Mouse (Mus musculus) ES-Bruce4 (cell line): ENCODE data around the gene Adh5. TPM values are rescaled to one million over a fixed set of nuclear protein-coding genes. Genes with fewer than 3 reads are reported as not detected.
"Not testable (repeated sequence)": the region's sequence is repeated elsewhere in the genome, so short reads cannot be mapped to it uniquely, and the experiment has no call there.

Experiments used
- H3K27ac ChIP-seq: 2 replicates; pipeline ENCODE4 v1.5.1; 2012; ENCODE audit warnings: low read length, inconsistent platforms; ENCODE audit not compliant: insufficient read depth
- H3K27me3 ChIP-seq: 2 replicates; pipeline ENCODE4 v1.6.1; 2012; ENCODE audit warnings: mild to moderate bottlenecking, low read length, inconsistent platforms; ENCODE audit not compliant: control insufficient read depth, poor library complexity, insufficient read depth, severe bottlenecking
- H3K36me3 ChIP-seq: 2 replicates; pipeline ENCODE4 v1.6.1; 2012; ENCODE audit warnings: inconsistent platforms, mild to moderate bottlenecking, low read length, moderate library complexity; ENCODE audit not compliant: control insufficient read depth, poor library complexity, insufficient read depth, severe bottlenecking
- H3K4me1 ChIP-seq: one replicate; pipeline ENCODE4 v1.8.1; 2011; ENCODE audit warnings: low read length; ENCODE audit not compliant: control insufficient read depth, insufficient read depth
- H3K4me3 ChIP-seq: 2 replicates; pipeline ENCODE4 v1.5.1; 2011; ENCODE audit warnings: low read depth, mild to moderate bottlenecking, low read length
- H3K9ac ChIP-seq: 2 replicates; pipeline ENCODE4 v1.6.1; 2012; ENCODE audit warnings: low read depth, mild to moderate bottlenecking, inconsistent platforms; ENCODE audit not compliant: poor library complexity, severe bottlenecking
- H3K9me3 ChIP-seq: replicated peaks from 2 replicates; pipeline ENCODE4 v1.6.1; 2012; ENCODE audit warnings: mild to moderate bottlenecking, low read length, inconsistent platforms; ENCODE audit not compliant: control insufficient read depth, poor library complexity, insufficient read depth, severe bottlenecking
- CTCF ChIP-seq: IDR thresholded peaks from one replicate; pipeline ENCODE4 v1.8.1; 2011; ENCODE audit warnings: low read depth, low read length
- EP300 ChIP-seq: IDR thresholded peaks from 2 replicates; pipeline ENCODE4 v1.6.1; 2011; ENCODE audit warnings: low read depth, low read length; ENCODE audit not compliant: insufficient read depth
- POLR2A ChIP-seq: IDR thresholded peaks from one replicate; pipeline ENCODE4 v1.8.1; 2011; ENCODE audit warnings: low read length; ENCODE audit not compliant: insufficient read depth
- polyA plus RNA-seq: library from polyadenylated mRNA; stranded (reverse); fragments of >200 nt; gene quantifications from 2 replicates; pipeline ENCODE4 v1.2.4, GENCODE M21; 2011; ENCODE audit warnings: low read depth; ENCODE audit not compliant: missing spikeins, insufficient read depth, insufficient read length

Adh5 gene
- polyA plus RNA-seq, 1 experiment: 242 TPM

DNA sequence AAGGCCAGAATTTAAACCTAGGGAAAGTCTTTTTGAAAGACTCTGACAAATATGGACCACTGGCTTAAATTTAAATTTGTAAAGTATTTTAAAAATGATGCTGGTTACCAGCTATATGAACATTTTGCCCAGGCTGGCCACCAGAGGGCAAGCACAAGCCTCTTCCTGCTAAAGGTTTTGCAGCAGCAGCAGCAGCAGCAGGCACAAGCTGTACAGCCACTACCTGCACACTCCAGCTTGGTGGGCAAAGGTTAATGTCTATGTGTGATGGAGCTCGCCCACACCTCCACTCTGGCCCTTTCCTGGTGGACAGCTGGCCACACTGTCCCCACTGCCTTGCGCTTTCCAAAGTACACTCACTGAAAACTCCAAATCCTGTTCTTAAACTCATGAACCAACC, 20.2 kb downstream of the Adh5 start:
- no peaks in the 10 kb centered on the region for H3K4me1 ChIP-seq
- H3K36me3 ChIP-seq: peaks cover 52% of the 10 kb centered on the region
- TF ChIP-seq CTCF (peak; percentile 32), EP300 (no peak), POLR2A (no peak)
- no peaks in the 10 kb centered on the region for H3K9me3 ChIP-seq
- no peak overlapping the region for H3K27ac ChIP-seq
- no peak overlapping the region for H3K4me3 ChIP-seq
- H3K27me3 ChIP-seq: no peaks in the 10 kb centered on the region
- H3K9ac ChIP-seq: no peak overlapping the region

DNA sequence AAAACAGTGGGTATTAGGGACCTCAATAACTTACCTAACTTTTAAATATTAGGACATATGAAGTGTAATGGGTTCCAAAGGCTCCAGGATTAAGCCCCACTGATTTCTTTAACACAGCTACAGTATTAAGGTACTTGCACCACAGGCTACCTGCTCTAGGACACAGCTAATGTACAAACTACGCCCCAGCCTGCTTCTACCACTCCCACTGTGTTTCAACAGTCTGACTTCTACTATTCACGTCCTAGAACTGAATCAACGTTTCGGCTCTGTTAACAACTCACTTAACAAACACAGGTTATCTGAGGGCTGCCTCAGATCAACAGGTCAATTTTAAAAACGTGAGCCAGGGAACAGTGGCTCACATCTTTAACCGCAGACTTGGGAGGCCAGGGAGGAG, 20.9 kb downstream of the Adh5 start:
- no peak overlapping the region for H3K4me3 ChIP-seq
- H3K27ac ChIP-seq: no peak overlapping the region
- TF ChIP-seq EP300 (no peak), CTCF (no peak), POLR2A (no peak)
- H3K9ac ChIP-seq: no peak overlapping the region
- no peaks in the 10 kb centered on the region for H3K27me3 ChIP-seq
- peaks cover 53% of the 10 kb centered on the region for H3K36me3 ChIP-seq
- H3K9me3 ChIP-seq: no peaks in the 10 kb centered on the region
- no peaks in the 10 kb centered on the region for H3K4me1 ChIP-seq

DNA sequence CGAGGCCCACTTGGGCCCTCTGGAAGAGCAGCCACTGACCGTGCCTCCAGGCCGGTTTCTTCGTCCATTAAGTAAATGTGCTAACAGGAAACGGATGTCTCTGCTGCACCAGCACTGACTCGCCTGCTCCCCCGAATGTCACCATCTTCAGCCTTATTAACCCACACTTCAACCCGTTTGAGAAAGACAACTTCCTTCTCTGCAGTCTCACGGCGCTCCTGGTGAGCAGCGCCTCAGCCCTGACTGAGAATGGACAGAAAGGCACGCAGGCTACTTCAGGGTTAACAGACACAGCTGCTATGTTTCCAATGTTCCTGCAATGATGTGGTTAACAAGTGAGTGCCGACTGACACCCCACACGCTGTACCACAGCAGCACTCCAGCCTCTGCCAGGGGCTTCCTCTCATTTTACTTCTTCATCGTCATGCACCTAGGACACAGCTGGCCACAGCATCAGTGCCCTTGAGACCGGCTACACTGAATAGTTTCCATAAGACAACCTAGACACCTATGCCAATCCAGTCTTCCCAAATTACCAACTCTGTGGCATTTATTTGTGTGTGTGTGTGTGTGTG, 21.8 kb downstream of the Adh5 start:
- Histone ChIP-seq H3K9me3 (no peaks in the 10 kb centered on the region), H3K4me3 (no peak overlapping the region), H3K9ac (no peak overlapping the region), H3K27ac (no peak overlapping the region), H3K27me3 (no peaks in the 10 kb centered on the region), H3K36me3 (peaks cover 50% of the 10 kb centered on the region), H3K4me1 (no peaks in the 10 kb centered on the region)
- TF ChIP-seq POLR2A (no peak), EP300 (no peak), CTCF (no peak)

DNA sequence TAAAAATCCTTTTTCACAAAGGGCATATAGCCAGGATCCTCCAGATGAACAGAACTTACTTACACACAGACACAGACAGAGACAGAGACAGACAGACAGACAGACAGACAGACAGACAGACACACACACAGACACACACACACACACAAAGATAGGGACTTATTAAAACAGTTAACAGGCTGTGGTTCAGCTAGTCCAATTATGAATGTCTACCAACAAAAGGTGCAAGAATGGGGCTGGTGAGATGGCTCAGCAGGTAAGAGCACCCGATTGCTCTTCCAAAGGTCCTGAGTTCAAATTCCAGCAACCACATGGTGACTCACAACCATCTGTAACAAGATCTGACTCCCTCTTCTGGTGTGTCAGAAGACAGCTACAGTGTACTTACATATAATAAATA, 23.8 kb downstream of the Adh5 start:
- H3K27ac ChIP-seq, H3K27me3 ChIP-seq, H3K9ac ChIP-seq, H3K4me1 ChIP-seq, H3K4me3 ChIP-seq, H3K9me3 ChIP-seq: not testable (repeated sequence)
- peaks cover 41% of the 10 kb centered on the region for H3K36me3 ChIP-seq

DNA sequence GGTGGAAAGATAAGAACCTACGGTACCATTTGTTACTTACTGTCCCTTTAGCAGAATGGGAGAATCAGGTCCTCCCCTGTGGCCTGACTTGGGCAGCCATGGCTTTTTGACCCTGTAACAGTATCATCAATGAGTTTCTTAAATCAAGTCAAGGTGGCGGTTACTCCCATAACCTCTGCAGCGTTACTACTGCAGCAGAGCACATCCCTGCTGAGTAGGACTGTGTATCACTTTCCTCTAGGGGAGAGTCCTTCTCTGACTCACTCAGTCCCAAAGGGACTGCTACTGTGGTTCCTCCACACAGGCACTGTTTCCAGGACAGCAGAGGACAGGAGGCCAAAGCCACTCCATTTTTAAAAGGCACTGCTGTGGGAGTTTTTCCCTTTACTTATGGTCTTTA, 28.2 kb downstream of the Adh5 start:
- Histone ChIP-seq H3K9me3 (no peaks in the 10 kb centered on the region), H3K27me3 (no peaks in the 10 kb centered on the region), H3K4me1 (no peaks in the 10 kb centered on the region), H3K36me3 (peaks cover 36% of the 10 kb centered on the region), H3K4me3 (no peak overlapping the region), H3K27ac (no peak overlapping the region), H3K9ac (no peak overlapping the region)
- no peak for TF ChIP-seq CTCF
- no peak for TF ChIP-seq POLR2A
- TF ChIP-seq EP300: no peak

DNA sequence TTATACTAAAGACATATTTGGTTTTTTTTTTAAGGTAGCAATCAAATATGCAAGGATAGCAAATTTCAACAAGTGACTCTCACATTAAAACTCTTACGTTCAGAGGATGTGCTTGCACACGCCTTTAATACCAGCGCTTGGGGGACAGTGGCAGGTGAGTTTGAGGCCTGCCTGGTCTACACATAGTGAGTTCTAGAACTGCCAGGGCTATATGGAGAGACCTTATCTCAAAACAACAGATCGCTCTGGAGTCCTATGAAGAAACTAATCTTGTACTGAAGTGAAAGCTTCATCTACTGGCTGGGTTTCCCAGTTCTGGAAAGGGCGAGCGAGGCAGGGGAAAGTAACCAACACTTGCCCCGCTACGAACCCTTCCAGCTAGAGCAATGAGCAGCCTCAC, 36.6 kb downstream of the Adh5 start:
- TF ChIP-seq CTCF (no peak), EP300 (no peak), POLR2A (no peak)
- peaks cover 27% of the 10 kb centered on the region for H3K36me3 ChIP-seq

More for the DNA sequence above, 36.6 kb downstream of the Adh5 start:
- Histone ChIP-seq H3K4me1 (no peaks in the 10 kb centered on the region), H3K4me3 (no peak overlapping the region), H3K9me3 (no peaks in the 10 kb centered on the region), H3K27ac (no peak overlapping the region), H3K27me3 (no peaks in the 10 kb centered on the region), H3K9ac (no peak overlapping the region)
